Mouse (Mus musculus): Measurements from ENCODE around the gene Prpf8.
A peak's percentile ranks its signal among the peaks of the same experiment; 100 is the strongest.

Prpf8 gene

GRCm38 (mm10) chr11:75460103-75460843 is 26.3 kb upstream of the Prpf8 start:
- DNase-seq, result peak; percentile 88

DNA sequence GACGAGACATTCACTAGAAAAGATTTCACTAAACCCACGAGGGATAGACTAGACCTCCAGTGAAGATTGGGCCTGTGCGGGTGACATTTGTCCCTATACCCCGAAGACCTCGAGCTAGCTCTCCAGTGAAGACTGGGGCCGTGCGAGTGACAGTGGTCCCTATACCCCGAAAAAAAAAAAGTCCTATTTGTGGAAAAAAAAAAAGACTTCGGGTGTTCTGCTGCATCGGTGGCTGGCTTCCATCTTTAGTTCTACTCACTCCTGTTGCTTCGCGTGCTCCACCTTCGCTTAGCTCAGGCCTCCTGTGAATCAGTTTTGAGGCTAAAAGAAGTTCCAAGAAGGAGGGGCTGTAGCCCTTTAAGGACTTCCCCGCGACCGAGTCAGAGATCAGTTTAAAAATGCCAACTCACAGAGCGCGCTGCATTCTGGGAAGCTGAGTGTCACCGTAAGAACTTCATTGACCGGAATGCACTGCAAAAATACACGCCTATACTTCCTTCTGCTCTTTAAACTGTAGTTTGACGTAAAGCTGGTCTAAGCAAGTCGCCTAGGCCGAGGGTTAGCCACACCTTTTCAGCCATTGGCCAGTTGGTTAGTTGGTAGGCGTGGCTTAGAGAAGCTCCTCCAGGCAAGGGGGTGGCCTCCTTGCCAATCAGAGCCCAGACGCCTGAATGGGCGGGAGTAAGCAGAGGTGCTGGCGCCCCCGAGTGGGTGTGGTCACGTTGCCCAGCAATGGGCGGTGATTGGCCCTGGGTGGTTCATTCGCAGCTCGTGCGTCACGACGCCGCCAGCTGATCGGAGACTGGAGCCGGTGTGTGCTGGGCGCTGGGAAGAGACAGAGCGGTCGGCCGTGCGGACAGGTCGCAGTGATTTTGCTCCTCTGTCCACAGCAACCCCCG is 25.5 kb upstream of the Prpf8 start, which contains the start of gene Tlcd2:
TSS of gene Tlcd2 (plus strand) at position 872 of the 899 bp plus-strand sequence.
- DNase-seq, result peak; percentile 98

DNA sequence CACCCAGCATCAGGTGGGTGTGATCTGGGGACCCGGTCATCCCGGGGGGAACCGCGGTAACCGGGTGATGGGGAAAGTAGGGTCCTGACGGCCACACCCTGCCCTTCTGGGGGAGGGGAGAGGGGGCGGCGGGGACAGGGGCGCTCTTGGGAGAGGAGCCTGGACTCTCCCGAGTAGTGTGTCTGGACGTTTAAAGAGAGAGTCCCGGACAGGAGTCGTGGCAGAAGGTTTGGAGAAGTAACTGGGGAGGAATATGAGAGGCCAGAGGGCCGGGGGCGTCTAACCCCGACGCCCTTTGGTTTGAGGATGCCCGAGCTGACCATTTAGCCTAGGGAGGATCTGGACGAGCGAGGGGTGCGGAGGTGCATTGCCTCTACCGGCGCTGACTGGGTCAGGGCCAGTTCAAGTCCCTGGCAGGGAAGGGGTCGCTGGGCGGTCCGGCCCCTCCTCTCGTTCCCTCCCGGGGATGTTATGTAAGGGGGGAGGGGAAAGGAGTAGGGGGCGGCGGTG is 24.8 kb upstream of the Prpf8 start:
- DNase-seq, result no peak

GRCm38 (mm10) chr11:75462253-75462783 is 24.3 kb upstream of the Prpf8 start:
- DNase-seq, result peak; percentile 64

GRCm38 (mm10) chr11:75462865-75463336 is 23.7 kb upstream of the Prpf8 start:
- peak; percentile 77 for DNase-seq

DNA sequence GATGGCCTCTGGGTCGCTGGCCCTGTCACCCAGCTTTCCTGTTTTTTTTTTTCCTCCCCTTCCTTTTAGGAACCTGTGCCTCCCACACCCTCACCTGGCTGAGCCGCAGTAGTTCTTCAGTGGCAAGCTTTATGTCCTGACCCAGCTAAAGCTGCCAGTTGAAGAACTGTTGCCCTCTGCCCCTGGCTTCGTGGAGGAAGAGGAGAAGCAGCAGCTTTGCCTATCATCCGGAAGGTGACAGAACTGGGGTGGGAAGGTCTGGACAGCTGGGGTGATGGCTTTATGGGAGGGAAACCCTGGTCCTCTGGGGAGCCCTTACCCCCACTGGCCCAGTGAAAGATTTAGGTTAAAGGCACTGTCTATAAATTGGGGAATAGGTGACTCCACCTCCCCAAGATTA is 23.0 kb upstream of the Prpf8 start:
- no peak for DNase-seq

DNA sequence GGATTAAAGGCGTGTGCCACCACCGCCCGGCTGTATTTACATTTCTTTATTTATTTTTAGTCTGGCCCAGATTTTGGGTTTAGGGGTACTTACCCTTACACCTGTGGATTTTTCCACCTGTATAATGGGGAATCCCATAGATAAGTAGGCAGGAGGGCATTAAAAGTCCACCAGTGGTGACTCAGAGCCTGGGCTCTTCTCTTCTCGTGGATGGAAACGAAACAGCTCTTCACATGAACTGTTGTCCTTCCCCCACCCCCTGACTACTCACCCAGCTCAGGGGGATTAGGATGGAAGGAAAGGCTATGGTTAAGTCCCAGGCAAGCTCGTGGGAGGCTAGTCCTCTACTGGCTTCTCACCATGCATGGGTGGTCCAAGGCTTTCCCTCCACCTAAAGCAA is 22.2 kb upstream of the Prpf8 start:
- no peak for DNase-seq

GRCm38 (mm10) chr11:75465051-75465450 is 21.6 kb upstream of the Prpf8 start:
- DNase-seq, result no peak

DNA sequence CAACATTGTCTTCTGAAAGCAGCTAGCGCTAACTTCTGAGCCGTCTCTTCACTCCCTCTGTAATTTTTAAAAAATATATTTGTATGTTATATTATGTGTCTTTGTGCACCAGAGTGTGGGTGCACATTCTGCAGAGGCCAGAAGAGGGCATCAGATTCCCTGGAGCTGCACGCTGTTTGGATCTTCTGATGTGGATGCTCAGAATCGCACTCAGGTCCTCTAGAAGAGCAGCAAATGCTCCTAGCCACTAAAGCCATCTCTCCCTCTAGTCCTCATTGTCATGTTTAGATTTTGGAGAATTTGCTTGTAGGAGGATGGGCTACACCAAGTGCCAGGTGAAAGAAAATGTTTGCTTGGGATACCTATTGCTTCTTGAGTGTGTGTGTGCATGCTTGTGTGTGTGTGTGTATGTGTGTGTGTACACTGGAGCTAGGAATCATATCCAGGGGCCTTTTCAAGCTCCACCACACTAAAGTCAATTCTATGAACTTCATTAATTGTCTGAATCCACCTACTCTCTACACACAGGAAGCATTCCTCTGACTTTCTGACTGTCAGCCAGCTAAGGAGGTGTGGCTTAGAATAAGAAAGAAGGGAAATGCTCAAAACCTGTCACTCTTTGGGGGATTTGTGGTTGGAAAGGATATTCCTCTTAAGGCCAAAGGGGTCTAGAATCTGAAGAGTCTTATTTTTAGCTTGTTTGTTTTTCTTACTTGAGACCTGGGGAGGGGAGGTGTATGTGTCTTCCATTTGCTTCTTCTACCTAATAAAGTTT is 19.7 kb upstream of the Prpf8 start:
- no peak for DNase-seq

DNA sequence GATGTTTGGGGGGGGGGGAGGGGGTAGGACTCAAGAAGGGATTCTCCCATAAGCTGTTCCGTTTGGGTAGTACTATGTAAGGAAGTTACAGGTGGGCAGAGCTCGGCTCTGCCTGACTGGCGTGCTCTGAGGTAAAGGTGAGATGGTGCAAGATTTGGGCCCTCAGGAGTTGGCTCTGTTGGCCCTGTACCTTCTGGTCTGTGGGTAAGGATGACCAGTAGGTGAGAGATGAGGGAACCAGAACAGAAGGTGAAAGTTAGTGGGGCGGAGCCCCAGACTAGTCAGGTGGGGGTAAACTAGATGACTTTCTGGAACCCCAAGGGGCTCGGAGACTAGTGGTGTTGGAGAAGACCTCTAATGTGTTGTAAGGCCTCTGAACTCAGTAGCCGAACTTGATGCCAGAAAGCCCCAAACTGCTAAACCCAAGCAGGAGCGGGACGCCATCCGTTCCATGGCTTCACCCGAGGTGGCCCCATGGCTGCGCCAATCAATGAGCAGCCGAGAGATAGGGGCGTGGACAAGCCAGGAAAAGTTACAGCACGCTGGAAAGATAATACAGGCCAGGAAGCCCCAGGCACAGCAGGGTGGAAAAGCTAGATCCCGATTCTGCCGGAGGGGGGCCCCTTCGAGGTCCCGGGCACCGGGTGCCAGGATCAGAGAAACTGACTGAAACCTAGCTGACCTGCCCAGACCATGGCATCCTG is 19.0 kb upstream of the Prpf8 start:
- peak; percentile 53 for DNase-seq

- no peak for DNase-seq
These were observed 18.2 kb upstream of the Prpf8 start for GRCm38 (mm10) chr11:75468410-75468809.

GRCm38 (mm10) chr11:75469261-75469660 is 17.4 kb upstream of the Prpf8 start:
- no peak for DNase-seq

GRCm38 (mm10) chr11:75470675-75471074 is 15.9 kb upstream of the Prpf8 start:
- no peak for DNase-seq

GRCm38 (mm10) chr11:75472469-75473081 is 14.0 kb upstream of the Prpf8 start:
- peak; percentile 10 for DNase-seq

DNA sequence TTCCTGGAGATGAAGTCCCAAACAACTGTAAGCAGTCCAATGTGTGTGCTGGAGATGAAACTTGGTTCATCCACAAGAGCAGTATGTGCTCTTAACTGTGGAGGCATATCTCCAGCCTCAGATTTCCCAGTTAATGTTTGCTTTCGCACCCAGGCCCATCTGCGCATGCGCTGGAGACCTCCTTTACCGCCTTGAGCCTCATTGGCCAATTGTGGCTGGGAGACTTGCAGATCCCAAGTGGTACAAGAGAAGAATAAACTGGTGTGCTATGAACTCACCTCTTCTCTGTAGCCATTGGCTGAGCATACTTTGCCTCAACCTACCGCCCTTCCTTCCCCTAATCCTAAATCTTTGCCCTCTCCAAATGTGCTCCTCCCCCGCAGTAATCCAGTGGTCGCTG is 13.2 kb upstream of the Prpf8 start:
- no peak for DNase-seq

- no peak for DNase-seq
These were observed 424 bp upstream of the Prpf8 start for GRCm38 (mm10) chr11:75486192-75486591.

DNA sequence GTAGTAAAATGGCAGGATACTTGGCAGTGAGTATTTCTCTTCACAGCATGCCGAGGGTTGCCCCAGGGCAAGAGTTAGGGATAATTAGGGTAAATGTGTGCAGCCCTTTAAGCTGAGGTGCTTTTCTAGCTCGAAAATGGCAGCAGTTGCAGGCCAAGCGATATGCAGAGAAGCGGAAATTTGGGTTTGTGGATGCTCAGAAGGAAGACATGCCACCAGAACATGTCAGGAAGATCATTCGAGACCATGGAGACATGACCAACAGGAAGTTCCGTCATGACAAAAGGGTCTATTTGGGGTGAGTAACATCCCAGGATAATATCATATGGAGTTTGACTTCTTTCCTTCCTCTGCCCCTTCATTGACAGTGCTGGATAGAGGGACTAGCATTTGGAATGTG is 880 bp downstream of the Prpf8 start:
- DNase-seq, result no peak

DNA sequence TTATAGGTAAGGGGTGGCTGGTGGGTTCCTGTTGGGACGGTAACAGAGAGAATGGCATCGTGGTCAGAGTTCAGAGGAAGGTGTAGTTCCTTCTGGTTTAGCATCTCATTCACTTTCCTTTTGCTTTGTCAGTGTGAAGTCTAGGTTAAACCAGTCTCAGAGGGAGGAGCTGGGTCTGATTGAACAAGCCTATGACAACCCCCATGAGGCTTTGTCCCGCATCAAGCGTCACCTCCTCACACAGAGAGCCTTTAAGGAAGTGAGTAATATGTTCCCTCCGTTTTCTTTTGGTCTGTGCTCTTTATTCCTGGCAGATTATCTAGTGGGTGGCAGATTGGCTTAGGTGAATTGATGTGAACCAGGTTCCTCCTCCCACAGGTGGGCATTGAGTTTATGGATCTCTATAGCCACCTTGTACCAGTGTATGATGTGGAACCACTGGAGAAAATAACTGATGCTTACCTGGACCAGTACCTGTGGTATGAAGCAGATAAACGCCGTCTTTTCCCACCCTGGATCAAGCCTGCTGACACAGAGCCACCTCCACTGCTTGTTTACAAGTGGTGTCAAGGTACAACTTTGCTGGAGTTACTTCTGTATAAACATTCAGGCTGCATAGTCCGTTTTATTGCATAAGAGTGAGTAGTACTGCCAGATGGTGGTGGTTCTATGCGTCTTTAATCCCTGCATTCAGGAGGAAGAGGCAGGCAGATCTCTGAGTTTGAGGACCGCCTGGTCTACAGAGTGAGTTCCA is 7.9 kb downstream of the Prpf8 start:
- DNase-seq, result no peak

- DNase-seq, result no peak
These were observed 11.5 kb downstream of the Prpf8 start for GRCm38 (mm10) chr11:75498126-75498525.

GRCm38 (mm10) chr11:75508162-75508561 is 21.5 kb downstream of the Prpf8 start:
- DNase-seq, result no peak

DNA sequence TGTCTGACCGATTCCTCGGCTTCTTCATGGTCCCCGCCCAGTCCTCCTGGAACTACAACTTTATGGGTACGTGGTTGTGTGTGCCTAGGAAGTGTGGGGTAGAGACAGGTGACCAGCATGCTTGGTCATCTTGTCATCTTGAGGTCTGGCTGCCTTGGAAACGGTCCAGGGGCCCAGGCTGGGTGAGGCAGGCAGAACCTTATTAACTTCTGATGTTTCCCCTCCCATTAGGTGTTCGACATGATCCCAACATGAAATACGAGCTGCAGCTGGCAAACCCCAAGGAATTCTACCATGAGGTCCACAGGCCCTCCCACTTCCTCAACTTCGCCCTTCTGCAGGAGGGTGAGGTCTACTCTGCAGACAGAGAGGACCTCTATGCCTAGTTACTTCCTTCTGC is 22.3 kb downstream of the Prpf8 start:
- no peak for DNase-seq
